Mouse (Mus musculus): ENCODE measurements at regions not wholly inside any gene's neighbourhood (a gene's known extent, or its start where the extent isn't known, plus 50 kb on each side); places are given as distances from the start of the nearest gene placed in this dataset.
A peak's percentile ranks its signal among the peaks of the same experiment; 100 is the strongest.

- 36% methylated on average over 8 of the region's 8 CpGs for WGBS (ENCODE audit: insufficient replicate concordance)
- no peak for TF ChIP-seq CTCF (IDR thresholded peaks at IDR 0.05; ENCODE audit: low read depth)
- no peak for TF ChIP-seq EP300 (IDR thresholded peaks at IDR 0.05; ENCODE audit: low read depth)
- H3K27ac ChIP-seq (ENCODE audit: low read depth): no peak overlapping the region
These were observed 114.8 kb upstream of the Tet2 start for GRCm38 (mm10) chr3:133659759-133660158.

DNA sequence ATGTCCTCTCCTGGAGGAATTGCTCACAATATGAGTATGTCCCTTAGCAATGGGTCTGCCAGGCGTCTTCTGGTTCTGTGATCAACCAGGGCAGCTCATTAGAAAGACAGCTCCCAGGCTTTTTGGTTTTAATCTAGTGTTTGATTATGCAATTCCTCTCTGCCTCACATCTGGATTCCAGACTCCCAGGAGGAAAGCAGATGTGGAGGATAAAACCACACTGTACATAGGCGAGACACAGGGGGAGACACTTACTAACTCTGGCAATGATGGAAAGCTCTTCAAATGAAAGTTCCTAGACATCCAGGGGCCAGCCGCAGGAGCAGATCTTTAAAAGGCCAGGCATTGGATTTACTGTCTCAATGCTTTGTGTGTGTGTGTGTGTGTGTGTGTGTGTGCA is 116.4 kb upstream of the Tet2 start:
- no peak overlapping the region for H3K4me3 ChIP-seq (ENCODE audit: low read depth, low read length)
- H3K27me3 ChIP-seq (ENCODE audit: insufficient read depth, low read length): no peaks in the 10 kb centered on the region
- H3K9me3 ChIP-seq (ENCODE audit: low read length): no peaks in the 10 kb centered on the region
- H3K4me2 ChIP-seq (ENCODE audit: low read depth, low read length): no peak overlapping the region
- WGBS (ENCODE audit: insufficient replicate concordance): 78% methylated on average over 3 of the region's 3 CpGs
- no peaks in the 10 kb centered on the region for H3K4me1 ChIP-seq (ENCODE audit: insufficient read depth)
- DNase-seq (no peak), ATAC-seq (no peak)
- no peak for TF ChIP-seq EP300 (IDR thresholded peaks at IDR 0.05; ENCODE audit: low read depth)
- TF ChIP-seq CTCF (IDR thresholded peaks at IDR 0.05; ENCODE audit: low read depth): no peak
- no peak overlapping the region for H3K27ac ChIP-seq (ENCODE audit: low read depth)
- H3K36me3 ChIP-seq (replicated peaks; ENCODE audit: insufficient read depth, low read length): no peaks in the 10 kb centered on the region
- no peak overlapping the region for H3K9ac ChIP-seq (replicated peaks)

More at GRCm38 (mm10) chr3:133659759-133660158, 114.8 kb upstream of the Tet2 start:
- no peak overlapping the region for H3K4me2 ChIP-seq (ENCODE audit: low read depth, low read length)
- no peak for DNase-seq
- no peak overlapping the region for H3K4me3 ChIP-seq (ENCODE audit: low read depth, low read length)
- H3K36me3 ChIP-seq (replicated peaks; ENCODE audit: insufficient read depth, low read length): no peaks in the 10 kb centered on the region
- peak; percentile 33; the same call in 1 of the 2 replicates for ATAC-seq
- no peak overlapping the region for H3K9ac ChIP-seq (replicated peaks)
- H3K27me3 ChIP-seq (ENCODE audit: insufficient read depth, low read length): no peaks in the 10 kb centered on the region
- H3K9me3 ChIP-seq (ENCODE audit: low read length): no peaks in the 10 kb centered on the region
- H3K4me1 ChIP-seq (ENCODE audit: insufficient read depth): no peaks in the 10 kb centered on the region

- no peak for DNase-seq
- no peaks in the 10 kb centered on the region for H3K36me3 ChIP-seq (replicated peaks; ENCODE audit: insufficient read depth, low read length)
- H3K4me2 ChIP-seq (ENCODE audit: low read depth, low read length): no peak overlapping the region
- H3K4me3 ChIP-seq (ENCODE audit: low read depth, low read length): no peak overlapping the region
- H3K4me1 ChIP-seq (ENCODE audit: insufficient read depth): no peaks in the 10 kb centered on the region
- no peak overlapping the region for H3K9ac ChIP-seq (replicated peaks)
- no peak overlapping the region for H3K27ac ChIP-seq (ENCODE audit: low read depth)
- H3K9me3 ChIP-seq (ENCODE audit: low read length): no peaks in the 10 kb centered on the region
- TF ChIP-seq EP300 (IDR thresholded peaks at IDR 0.05; ENCODE audit: low read depth) (no peak), CTCF (IDR thresholded peaks at IDR 0.05; ENCODE audit: low read depth) (no peak)
- no peak for ATAC-seq
- 71% methylated on average over 3 of the region's 3 CpGs for WGBS (ENCODE audit: insufficient replicate concordance)
- H3K27me3 ChIP-seq (ENCODE audit: insufficient read depth, low read length): no peaks in the 10 kb centered on the region
These were observed 120.0 kb upstream of the Tet2 start for GRCm38 (mm10) chr3:133664914-133665313.

GRCm38 (mm10) chr3:133665425-133666317 is 120.7 kb upstream of the Tet2 start:
- Histone ChIP-seq H3K4me3 (ENCODE audit: low read depth, low read length) (no peak overlapping the region), H3K9ac (replicated peaks) (no peak overlapping the region), H3K9me3 (ENCODE audit: low read length) (no peaks in the 10 kb centered on the region), H3K36me3 (replicated peaks; ENCODE audit: insufficient read depth, low read length) (no peaks in the 10 kb centered on the region), H3K4me2 (ENCODE audit: low read depth, low read length) (no peak overlapping the region), H3K4me1 (ENCODE audit: insufficient read depth) (no peaks in the 10 kb centered on the region), H3K27me3 (ENCODE audit: insufficient read depth, low read length) (no peaks in the 10 kb centered on the region), H3K27ac (ENCODE audit: low read depth) (no peak overlapping the region)
- DNase-seq: no peak
- TF ChIP-seq CTCF (IDR thresholded peaks at IDR 0.05; ENCODE audit: low read depth) (no peak), EP300 (IDR thresholded peaks at IDR 0.05; ENCODE audit: low read depth) (no peak)
- ATAC-seq: no peak
- WGBS (ENCODE audit: insufficient replicate concordance): 79% methylated on average over 6 of the region's 6 CpGs

DNA sequence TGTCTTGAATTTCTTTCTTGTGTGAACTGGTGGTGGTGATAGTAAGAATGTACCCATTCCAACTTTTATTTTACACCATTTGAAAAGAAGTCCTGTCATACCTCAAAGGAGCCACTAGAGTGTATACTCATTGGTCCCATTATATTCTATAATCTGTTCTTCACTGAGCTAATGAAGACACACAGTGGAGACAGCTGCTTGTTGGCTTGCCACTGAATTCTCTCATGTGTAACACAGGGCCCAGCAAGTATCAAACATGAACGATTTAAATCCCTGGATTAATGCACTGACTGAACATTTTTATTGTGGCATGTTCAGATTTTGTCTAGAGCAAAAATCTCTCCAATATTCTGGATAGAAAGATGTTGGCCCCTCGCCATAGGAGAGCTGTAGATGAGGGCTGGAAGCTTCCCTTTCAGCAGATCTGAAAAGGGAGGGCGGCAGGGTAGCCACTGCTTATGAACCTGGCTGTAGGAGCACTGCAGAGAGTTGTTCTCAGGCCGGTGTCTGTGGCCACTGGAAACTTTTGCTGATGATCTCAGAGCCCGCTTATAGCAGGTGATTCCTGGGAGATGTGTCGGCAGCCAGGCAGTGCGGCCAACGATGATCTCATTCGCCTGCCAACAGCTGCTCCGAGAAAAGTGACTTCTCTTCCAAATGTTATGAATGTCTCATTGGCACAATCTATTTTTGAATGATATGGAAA is 128.0 kb upstream of the Tet2 start:
- WGBS (ENCODE audit: insufficient replicate concordance): 79% methylated on average over 10 of the region's 10 CpGs
- DNase-seq (no peak), ATAC-seq (no peak)
- no peak overlapping the region for H3K27ac ChIP-seq (ENCODE audit: low read depth)
- H3K4me1 ChIP-seq (ENCODE audit: insufficient read depth): no peaks in the 10 kb centered on the region
- H3K4me3 ChIP-seq (ENCODE audit: low read depth, low read length): no peak overlapping the region
- TF ChIP-seq CTCF (IDR thresholded peaks at IDR 0.05; ENCODE audit: low read depth): 0 out of 2 replicates have a peak, but pooled peaks have one; percentile 5
- no peak for TF ChIP-seq EP300 (IDR thresholded peaks at IDR 0.05; ENCODE audit: low read depth)
- H3K36me3 ChIP-seq (replicated peaks; ENCODE audit: insufficient read depth, low read length): no peaks in the 10 kb centered on the region
- no peak overlapping the region for H3K4me2 ChIP-seq (ENCODE audit: low read depth, low read length)
- H3K27me3 ChIP-seq (ENCODE audit: insufficient read depth, low read length): no peaks in the 10 kb centered on the region
- no peaks in the 10 kb centered on the region for H3K9me3 ChIP-seq (ENCODE audit: low read length)
- no peak overlapping the region for H3K9ac ChIP-seq (replicated peaks)

DNA sequence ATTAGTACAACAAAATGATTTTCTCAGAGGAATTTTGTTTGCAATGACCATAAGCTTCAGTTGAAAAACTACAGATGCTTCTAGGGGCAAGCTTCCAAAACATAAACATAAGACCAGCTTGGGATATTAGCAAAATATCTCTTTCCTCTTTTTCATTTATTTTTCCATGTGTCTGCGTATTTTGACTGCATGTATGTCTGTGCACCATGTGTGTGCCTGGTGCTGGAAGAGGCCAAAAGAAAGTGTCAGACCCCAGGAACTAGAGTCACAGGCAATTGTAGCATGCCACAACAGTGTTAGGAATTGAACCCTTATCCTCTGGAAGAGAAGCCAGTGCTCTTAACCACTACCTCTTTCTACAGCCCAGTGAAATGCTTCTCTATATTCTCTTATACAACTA is 133.0 kb upstream of the Tet2 start:
- H3K36me3 ChIP-seq (replicated peaks; ENCODE audit: insufficient read depth, low read length): no peaks in the 10 kb centered on the region
- H3K4me3 ChIP-seq (ENCODE audit: low read depth, low read length): no peak overlapping the region
- no peaks in the 10 kb centered on the region for H3K4me1 ChIP-seq (ENCODE audit: insufficient read depth)
- no peak overlapping the region for H3K9ac ChIP-seq (replicated peaks)
- 82% methylated on average over 1 of the region's 1 CpGs for WGBS (ENCODE audit: insufficient replicate concordance)
- no peak for TF ChIP-seq CTCF (IDR thresholded peaks at IDR 0.05; ENCODE audit: low read depth)
- TF ChIP-seq EP300 (IDR thresholded peaks at IDR 0.05; ENCODE audit: low read depth): no peak
- no peak for DNase-seq
- H3K9me3 ChIP-seq (ENCODE audit: low read length): no peaks in the 10 kb centered on the region
- no peak for ATAC-seq
- no peaks in the 10 kb centered on the region for H3K27me3 ChIP-seq (ENCODE audit: insufficient read depth, low read length)
- no peak overlapping the region for H3K27ac ChIP-seq (ENCODE audit: low read depth)
- no peak overlapping the region for H3K4me2 ChIP-seq (ENCODE audit: low read depth, low read length)

Measured in liver, postnatal 0 days (tissue).